Mouse (Mus musculus) cerebellum, adult 18-20 months (tissue): ENCODE results near the gene Grm8.

ENCODE experiments used
- DNase-seq, 2 experiments: peaks; one replicate each; pipeline ENCODE4 v3.0.0; 2021

Grm8 gene

DNA sequence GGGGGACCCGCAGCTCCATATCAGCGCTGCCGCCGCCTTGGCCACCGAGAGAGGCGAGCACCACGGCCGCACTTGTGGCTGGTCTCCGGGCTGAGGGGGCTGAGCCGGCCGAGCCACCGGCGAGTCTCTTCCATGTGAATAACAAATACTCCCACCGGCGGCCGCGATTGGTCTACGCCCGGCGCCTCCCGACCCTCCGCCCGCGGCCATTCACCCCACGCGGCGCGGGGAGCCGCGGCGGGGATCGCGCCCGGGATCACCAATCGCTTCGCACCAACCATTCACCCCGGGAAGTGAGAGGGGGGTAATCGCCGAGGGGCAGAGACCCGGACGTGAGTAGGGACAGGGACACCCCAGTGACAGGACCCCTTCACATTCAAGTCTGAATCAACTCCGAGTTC is at the start of gene Grm8:
Gene Grm8, minus strand, starts transcription at position 178 of the 401 bp plus-strand sequence.
- DNase-seq: peak in 1 of 2 experiments; percentile 29

DNA sequence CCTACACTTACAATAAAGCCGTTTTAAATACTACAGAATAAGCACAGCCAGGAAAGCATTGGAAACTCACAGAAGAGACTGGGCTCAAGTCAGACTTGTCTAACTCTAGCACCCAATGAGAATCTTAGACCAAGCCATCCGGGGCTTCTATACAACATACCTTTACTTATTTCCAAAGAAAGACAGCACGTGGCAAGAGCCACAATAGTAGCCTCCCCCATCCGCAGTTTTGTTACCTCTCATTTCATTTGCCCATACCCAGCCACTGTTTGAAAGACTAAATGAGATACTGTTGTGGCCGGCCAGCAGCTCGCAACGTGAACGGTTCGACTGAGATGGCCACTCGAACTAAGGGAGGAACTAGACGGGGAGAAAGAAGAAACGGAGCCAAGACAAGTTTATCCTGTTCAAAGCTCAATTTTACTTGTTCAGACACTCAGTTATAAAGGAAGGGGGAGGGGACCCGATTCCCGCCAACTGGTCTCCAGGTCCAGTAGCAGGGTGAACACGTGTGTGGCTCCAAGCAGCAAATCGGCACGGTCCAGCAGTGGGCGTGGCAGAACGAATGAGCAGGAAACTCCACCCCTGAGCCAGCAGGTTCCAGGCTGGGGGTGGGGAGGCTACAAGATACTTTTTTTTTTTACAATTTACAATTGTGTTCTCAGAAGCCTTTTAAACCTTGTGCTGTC is 35.0 kb upstream of the Grm8 start:
- DNase-seq: no peak

DNA sequence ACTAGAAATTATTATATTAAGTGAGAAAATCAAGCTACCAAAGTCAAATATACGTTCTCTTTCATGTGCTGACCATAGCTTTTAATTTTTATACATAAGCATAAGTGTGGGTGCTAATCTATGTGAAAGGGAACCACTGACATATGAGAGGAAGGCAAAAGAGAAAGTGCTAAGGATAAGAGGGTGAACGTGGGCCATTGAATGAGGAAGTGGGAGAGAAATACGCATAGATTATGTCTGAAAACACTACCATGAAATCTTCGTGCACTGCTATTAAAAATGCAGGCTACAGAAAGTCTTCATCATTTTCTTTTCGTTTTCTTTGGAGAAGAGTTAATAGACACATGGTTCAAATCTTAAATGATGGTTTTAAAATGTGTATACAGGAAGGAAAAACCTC is 25.4 kb upstream of the Grm8 start:
- no peak for DNase-seq

DNA sequence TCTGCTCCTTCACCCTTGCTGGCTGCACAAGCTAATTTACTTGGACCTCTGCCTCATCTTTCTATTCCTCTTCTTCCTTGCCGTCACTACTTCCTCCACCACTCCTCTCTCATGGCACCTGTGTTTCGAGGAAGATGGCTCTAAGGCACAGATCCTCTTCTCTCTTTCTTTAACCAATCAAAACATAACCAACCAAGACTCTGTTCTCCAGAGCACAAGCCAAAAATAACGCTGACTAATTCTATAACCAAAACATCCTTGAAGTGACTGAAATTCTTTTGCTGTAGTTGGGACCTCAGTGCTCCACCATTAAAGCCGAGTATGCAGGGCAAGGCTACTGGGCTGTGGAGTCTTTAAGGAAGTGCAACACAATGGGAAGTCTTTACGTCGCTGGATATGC is 11.5 kb upstream of the Grm8 start:
- no peak for DNase-seq

DNA sequence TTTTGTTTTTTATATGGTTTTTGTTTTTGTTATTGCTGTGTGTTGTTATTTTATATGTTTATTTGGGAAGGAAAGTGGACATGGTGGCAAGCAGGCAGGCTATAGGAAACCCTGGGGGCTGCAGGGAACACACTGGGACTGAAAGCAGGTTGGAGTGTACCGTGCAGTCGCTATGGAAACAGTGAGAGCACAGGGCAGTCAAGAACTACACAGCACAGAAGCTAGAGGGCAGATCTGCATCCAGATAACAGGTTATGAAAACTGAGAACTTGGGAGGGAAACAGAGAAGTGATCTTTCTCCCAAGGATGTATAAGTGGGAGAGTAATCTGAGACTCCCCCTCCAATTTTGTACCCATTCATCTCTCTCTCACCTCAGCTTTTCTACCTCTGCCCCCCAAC is 7.4 kb upstream of the Grm8 start:
- DNase-seq: no peak

DNA sequence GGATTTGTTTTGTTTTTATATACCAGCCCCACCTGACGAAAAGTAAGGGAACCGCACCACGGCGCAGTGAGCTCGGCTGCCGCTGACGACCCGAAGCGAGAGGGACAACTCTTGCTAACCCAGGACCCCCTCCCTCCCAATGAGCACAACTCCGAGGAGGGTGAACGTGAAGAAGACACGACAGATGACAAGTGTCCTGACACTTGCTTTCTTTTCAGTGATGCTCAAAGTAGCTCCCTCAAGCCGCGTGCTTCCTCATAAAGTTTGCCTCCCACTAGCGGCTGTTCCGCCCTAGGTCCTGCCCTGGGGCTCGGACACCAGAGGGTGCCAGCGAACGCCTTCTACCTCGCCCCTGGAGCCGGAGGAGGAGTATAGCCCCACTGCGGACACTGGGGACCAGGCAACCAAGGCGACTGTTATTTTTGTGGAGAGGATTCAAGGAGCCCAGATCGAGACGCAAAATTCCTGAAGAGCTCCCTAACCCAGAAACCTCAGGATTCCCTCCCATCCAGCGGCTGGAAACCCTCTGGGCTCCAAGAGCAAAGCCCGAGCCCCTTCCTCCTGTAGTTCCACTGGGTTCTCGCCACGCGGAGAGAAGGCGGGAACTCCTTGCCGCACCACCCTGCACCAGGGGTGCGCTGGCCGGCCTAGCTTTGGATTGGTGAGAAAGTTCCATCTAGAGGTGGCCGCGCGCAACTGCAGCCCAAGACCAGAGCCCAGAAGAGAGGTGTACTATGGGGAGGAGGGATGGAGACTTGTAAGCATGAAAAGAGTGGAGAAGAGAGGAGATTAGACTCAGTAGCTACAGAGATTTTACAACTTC is 644 bp upstream of the Grm8 start:
- peak; percentile 83 to 84 for DNase-seq

DNA sequence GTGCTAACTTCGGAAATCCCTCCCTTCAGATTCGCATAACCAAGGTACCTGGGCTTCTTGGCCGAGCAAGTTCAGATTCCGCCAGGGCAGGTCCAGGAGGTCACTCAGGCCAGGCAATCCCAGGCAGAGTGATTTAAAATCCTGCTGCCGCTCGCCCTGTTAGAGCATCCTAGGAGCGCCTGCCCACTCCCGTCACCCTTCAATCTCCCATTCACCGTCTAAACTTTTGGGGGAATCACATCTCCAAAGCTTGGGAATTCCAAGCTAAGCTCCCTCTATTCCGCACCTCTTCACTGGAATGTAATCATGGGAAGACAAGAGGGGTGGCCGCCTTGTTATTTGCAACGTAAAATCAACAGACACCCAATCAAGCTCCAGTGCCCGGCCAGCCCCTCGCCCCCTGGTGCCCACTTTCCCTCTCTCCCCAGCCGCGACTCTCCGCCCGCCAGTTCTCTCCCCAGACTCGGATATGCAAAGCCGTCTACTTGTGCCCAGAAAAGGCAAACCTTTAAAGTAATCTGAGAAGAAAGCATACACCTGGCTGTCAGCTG is 652 bp downstream of the Grm8 start:
- DNase-seq: peak in 1 of 2 experiments; percentile 6

DNA sequence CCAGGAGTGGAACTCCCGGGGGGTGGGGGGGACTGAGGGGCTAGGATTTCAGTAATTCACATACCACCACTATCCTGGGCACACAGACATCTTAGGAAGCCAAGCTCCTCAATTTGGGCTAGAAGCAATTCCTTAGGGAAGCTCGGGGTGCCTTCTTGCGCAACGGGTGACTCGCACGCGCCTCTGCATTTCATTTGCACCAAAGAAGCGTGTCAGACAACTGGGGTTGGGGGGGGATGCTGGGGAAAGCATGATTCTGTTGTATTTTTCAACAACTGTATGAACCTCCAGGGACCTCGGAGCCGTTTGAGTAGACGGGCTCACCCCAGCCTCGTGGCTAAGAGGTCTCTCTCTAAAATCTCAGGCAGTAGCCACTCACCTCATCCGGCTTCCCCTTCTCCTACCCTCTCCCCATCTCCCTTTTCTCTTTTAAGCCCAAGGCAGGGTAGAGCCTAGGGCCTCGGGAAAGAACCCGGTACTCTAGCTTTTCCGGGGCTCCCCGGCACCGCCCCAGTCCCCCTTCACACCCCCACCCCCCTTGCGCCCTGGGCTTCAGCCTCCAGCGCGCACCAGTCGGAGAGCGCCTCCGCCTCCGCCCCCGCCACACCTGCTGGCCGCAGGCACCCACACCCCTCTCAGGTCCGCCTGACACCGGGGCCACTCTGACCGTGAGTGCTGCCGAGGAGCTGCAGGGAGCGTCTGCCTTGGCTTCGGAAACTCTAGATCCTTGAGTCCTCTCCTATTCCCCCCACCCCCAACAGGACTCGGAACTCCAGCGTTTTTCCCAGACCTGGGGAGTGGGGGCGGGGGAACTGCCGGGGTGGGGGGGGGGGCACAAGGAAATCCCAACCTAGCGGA is 1.5 kb downstream of the Grm8 start:
- DNase-seq: no peak

DNA sequence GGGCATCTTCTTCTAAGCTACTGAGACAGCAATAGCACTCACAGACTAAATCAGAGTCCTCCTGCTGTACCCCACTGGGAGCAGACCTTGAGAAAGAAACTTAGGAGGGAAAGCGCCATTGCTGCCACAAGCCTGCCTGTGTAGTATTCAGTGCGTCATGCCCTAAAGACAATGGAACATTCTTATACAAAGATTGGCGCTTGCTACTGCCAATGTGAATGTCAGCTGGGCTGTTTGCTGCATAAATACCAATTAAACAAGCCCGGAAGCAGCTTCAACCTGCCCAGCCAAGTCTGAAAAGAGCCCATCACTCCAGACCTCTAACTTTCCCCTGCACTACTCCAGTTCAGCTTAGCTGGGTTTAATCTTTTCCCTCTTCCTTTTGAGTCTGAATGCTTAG is 2.9 kb downstream of the Grm8 start:
- no peak for DNase-seq

DNA sequence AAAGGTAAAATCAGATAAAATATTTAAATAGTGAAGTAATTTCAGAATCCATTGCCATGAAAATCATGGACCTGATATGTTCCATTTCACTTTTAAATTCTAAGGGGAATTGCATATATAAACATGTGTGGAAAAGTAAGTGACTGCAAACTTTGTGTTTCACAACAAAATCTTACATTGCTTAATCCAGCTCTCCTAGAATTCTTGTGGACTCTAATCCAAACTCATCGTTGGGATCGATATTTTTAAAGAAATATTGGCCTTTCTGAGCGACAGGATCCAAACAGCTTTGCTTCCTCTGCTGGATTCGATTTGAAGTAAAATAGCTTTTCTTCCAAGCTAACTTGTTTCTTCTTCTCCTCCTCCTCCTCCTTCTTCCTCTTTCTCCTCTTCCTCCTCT is 6.1 kb downstream of the Grm8 start:
- no peak for DNase-seq

DNA sequence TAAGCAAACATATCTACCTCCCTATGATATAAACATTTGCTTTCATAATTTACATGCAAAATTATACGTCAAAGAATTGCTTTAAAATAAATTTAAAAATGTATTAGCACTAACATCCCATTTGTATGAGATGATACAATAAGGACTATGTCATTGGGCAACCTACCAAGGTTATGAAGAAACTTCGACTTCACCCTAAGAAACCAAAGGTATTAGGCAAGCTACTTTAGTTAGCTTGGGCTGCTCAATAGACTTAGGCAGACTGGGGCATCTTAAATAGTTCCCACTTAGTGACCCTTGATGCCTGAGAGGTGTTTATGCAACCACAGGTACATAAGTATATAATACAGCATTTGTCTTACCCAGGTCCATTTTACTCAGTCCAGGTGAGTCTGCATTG is 19.5 kb downstream of the Grm8 start:
- no peak for DNase-seq

DNA sequence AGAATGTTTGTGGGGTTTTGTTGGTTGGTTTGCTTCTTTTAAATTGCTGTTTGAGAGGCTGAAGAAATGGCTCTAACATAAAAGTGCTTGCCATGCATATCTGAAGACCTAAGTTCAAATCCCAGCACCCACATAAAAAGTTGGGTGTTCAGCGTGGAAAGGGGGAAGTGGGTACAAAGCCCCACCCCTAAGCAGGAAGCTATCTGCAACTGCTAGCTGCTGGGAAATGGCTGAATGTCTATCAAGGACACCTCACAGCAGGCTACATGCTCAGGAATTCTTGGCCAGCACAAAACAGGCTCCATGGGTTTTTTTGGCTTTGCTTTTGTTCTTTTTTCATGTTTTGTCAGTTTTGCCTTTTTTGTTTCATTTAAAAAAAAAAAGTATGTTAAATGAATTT is 20.1 kb downstream of the Grm8 start:
- DNase-seq: no peak

DNA sequence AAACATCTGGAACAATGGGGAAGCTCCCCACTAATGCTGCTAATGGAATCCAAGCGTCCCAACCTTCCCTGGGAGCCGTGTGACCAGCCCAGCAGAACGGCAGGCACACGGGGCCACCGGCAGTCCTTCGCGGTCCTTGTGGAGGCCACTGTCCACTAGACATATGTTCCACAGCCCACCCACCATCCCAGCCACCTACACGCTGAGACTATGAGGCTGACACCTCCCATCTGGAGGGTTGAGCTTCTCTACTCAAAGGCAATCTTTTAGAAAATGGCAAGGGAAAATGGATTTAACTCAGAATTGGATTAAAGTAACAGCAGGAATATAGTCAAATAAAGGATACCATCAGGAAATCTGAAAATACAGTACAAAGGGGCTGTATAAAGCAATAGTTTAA is 23.4 kb downstream of the Grm8 start:
- no peak for DNase-seq

DNA sequence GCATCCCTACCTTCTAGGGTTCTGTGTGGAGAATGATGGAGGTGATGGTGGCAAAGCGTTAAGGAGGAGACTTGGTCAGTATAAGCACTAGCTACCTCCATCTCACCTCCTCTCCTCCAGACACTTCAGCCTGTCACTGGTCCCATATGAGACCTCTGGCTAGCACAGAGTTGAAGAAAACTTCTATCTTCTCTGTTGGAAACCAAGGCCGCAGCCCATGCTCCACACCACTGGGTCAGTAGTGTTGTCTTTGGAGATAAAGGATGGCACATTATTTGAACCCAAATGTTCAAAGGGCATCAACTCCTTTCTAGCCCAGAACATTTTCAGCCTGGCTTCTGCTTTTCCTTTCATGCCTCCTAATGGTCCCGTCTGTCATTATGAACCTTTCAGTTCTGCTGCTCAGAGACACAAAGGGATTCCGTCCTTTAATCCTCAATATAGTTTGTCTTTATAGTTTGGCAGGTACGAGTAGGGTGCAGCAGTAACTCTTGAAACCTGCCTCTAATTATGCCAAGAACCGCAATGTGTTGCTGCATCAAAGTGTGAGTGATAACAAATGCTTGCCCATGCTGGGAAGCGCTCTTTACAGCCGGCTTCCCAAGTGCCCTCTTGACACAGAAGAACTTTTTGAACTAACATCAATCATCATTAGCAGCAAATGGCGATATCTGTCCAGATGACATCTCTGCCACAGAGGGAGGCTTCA is 32.2 kb downstream of the Grm8 start:
- DNase-seq: no peak

DNA sequence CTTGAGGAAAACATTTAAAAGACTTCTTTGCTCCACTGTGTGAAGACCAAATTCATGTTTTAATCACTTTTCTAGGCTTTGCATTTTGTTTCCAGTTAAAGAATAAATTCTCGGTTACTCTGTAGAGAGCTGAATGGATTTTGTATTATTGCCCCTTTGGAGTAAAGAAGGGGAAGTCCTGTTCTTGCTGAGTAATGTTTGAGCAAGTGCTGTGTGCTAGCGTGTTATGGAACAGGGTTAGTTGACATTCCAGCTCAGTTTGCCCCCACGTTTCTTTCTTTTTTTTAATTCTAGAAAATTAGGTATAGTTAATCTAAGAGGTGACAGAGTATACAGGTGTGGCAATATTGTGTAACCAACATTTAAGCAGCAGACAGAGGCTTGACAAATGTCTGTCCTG is 35.0 kb downstream of the Grm8 start:
- DNase-seq: no peak

DNA sequence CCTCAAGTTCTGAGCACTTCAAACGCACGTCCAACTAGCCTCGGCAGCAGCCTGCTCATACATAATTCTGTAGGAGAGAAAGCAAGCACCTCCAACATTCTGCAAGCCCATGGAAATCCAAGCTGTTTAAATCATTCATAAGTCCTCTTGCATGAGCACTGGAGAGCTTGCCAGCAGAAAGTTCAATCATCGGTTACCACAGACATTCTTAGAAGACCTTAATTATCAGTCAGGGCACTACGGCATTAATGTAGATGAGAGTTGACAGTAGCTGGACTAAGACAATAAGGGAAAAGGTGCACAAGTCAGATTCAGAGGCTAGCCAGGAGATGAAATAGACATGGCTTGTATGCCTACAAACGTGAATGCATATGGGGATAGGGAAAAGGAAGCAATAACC is 42.5 kb downstream of the Grm8 start:
- no peak for DNase-seq

DNA sequence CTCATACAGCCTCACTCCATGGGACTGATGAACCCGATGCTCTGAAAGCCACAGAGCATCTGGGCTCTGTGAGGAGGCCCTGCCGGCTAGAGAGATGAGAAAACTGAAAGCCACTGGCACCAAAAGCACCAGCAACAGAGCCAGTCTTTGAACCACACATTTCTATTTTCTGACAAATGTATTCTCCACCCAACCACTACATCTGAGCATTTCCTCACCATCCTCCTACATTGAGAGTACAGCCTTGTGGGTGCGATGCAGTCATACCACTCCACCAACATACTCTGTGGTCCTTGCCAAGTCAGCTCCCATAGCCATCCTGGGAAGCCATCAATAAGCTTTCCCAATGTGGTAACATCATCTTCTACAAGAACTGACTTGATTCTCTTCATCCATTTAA is 43.1 kb downstream of the Grm8 start:
- DNase-seq: no peak

DNA sequence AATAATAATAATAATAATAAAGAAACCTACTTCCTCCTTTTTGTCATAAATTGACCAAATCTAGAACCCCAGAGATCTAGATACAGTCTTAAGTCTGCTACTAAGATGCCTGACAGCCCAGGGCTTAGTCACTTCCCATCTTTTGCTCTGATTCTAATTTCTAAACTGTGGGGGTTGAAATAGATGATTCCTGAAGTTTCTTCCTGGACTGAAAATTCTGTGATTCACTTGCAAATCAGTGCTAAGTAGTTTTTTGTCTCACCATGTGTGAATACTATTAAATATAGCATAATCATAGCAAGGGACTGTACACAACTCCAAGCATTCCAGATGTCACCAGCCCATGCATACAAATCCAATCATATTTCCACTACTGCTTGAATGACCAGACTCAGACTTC is 44.0 kb downstream of the Grm8 start:
- DNase-seq: no peak

DNA sequence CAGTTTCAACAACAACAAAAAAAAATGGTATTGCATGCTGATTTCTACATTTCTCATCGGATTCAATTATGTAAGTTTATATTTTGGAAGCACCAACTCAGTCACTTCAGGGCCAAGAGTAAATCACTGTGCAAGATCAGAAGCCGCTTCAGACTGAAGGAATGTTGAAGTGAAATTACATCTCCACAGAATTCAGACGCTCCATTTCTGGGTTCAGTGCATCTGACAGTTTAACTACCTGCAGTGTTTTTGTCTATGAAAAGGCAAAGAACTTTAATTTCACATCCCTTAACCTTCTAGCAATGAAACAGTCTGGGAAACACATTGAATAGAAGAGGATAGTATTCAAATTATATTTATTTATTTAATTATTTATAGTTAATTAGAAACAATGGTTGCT is 59.4 kb downstream of the Grm8 start:
- DNase-seq: no peak

DNA sequence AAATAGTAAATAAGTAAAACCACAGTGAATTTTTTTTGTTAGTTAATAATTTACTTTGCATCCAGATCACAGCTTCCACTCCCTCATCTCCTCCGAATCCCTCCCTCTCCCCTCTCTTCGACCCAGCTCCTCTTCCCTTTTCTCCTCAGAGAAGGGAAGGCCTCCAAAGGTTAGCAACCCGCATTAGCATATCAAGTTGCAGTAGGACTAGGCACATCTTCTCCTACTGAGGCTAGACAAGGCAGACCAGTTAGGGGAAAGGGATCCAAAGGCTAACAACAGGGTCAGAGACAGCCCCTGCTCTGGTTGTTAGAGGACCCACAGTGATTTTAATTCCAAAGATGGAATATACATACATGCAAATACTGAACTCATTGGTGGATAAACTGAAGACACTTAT is 60.5 kb downstream of the Grm8 start:
- no peak for DNase-seq

DNA sequence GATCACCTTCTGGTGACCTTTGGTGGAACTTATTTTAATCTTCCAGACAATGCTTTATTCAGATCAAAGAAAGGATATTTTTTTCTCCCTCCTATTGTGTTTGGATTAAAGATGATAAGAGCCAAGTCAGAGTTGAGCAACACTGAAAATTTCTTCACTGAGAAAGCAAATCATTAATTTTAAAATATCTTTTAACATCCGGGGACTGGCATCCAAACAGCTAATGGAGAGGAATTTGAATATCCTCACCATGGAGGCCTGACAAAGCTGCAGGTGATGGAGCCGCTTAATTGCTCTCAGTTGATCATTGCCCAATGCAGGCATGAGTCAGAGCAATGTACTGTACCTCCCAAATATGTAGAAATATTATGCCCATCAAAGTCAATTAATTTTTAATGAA is 83.0 kb downstream of the Grm8 start:
- no peak for DNase-seq

DNA sequence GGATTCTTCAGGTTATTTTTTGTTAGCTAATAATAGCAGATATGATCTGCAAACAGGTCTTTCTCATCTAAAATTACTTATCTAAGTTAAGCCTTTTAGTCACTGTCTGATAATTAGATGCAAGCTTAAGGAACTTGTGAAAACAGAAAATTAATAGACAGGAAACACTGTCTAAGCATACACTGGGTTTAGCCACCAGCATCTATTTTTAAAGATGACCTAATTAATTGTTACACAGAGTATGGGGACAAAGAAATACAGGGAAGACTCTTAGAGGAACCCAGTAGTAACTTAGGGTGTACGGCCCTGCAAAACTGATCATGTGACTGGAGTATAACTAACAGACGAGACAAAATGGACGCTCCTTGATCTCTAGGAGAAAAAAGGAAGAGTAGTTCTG is 92.6 kb downstream of the Grm8 start:
- no peak for DNase-seq

DNA sequence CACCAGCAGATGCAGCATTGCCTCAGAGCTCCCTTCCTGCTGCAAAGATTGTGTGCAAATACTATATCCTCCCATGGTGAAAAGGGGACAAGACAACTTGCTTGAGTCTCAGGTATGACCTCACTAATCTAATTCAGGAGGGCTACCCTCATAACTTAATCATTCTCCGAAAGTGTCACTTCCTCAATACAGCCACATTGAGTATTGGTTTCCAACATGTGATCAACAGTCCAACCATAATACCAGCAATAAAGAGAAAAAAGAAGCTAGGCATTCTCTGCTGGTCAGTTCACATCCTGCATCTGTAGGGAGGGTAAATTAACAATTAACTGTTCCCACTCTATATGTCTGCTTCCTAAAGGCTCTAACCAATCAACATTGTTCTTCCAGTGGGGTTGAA is 94.2 kb downstream of the Grm8 start:
- no peak for DNase-seq
